Mouse (Mus musculus): ENCODE measurements around the gene Patl1. TPM values are rescaled to one million over a fixed set of nuclear protein-coding genes. Genes with fewer than 3 reads are reported as not detected.
"Not testable (repeated sequence)": the region's sequence is repeated elsewhere in the genome, so short reads cannot be mapped to it uniquely, and the experiment has no call there.

Patl1 gene
- polyA plus RNA-seq, 1 experiment from 2014 or later: 39.7 TPM

DNA sequence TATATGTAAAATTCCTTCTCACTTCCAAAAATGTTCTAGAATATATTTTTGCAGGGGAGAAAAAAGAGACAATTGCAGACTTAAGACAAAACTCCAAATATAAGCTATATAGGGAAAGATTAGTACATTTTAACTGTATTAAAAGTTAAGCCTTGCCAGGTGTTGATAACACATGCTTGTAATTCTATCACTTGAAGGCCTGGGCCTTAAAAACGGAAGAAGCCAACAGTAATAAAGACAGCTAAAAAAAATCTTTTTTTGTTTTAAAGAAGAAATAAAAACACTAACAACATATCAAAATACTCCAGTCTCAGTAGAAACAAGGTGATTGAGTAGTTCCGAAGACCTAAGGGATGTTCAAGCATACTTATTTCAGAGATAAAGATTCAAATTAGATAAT lies 14.2 kb downstream of the Patl1 start:
- no peak for ATAC-seq
- no peak for TF ChIP-seq CTCF (IDR thresholded peaks at IDR 0.05)
- no peaks in the 10 kb centered on the region for H3K27me3 ChIP-seq
- ChIA-PET POLR2A (interaction anchor here (1.2 kb wide), 1 partner anchor 11 kb away, joined by 3 read pairs; no protein-coding TSS in a partner anchor), CTCF (interaction anchor here (3.0 kb wide), 1 partner anchor 12 kb away, joined by 7 read pairs; no protein-coding TSS in a partner anchor)
- DNase-seq (ENCODE audit: low read depth, low spot score): no peak
- in situ Hi-C loops (cut with MboI; ENCODE audit: low pct_unique_long_range_greater_than_20kb): no loop called here

DNA sequence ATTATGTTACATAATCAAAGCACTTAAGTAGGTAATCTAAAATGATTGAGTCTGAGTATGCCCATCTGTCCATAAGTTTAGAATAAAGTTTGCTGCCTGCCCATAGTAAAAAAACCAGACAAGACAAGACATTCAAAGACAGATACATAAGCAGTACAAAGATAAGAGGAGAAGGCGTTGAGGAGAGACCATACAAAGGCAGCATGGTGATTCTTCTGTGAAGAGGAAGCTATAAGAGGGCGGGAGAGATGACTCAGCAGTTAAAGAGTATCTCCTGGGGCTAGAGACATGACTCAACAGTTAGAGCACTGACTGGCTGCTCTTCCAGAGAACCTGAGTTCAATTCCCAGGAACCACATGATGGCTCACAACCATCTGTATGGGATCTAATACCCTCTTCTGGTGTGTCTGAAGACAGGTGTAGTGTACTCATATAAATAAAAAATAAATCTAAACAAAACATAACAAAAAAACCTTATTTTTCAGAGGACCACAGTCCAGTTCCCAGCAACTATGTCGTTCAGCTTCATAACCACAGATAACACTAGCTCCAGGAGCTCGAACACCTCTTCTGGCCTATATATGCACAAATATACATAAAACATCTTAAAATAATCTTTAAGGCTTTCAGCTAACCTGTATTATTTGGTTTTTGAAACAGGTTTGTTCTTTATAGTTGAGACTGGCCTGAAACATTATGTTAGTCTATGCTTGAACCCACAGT lies 16.0 kb downstream of the Patl1 start:
- DNase-seq (ENCODE audit: low read depth, low spot score) (no peak), ATAC-seq (peak; percentile 60)
- ChIA-PET CTCF (interaction anchor here (0.8 to 1.3 kb wide), 5 partner anchors 8 to 152 kb away, joined by 3 to 6 read pairs (median 3); no protein-coding TSS in a partner anchor), POLR2A (no interaction called here)
- no peaks in the 10 kb centered on the region for H3K27me3 ChIP-seq
- in situ Hi-C loops (cut with MboI; ENCODE audit: low pct_unique_long_range_greater_than_20kb): no loop called here
- TF ChIP-seq CTCF (IDR thresholded peaks at IDR 0.05): no peak

DNA sequence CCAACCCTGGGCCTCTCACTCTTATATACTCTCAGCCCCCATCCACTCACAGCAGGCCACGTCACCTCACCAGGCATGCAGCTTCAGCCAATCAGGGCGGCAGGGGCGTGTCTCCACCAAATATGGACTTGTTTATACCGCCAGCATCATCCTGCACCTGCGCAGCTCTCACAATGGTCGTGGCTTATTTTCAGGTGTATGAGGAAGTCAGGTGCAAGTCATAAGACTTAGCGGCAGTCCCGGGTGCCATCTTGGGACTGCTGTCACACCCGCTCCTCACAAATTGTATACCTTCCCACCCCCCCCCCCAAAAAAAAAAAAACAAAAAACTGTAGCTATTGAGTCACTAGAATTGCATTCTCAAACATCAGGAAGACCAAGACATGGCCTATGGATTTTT lies 34.3 kb downstream of the Patl1 start:
- DNase-seq (ENCODE audit: low read depth, low spot score); ATAC-seq; in situ Hi-C loops (cut with MboI; ENCODE audit: low pct_unique_long_range_greater_than_20kb); H3K27me3 ChIP-seq: not testable (repeated sequence)
- CTCF ChIA-PET: interaction anchor here (0.9 to 1.1 kb wide), 4 partner anchors 14 to 28 kb away, joined by 3 to 4 read pairs (median 3); no protein-coding TSS in a partner anchor
- POLR2A ChIA-PET: interaction anchor here (0.9 kb wide), 1 partner anchor 11 kb away, joined by 3 read pairs; no protein-coding TSS in a partner anchor

DNA sequence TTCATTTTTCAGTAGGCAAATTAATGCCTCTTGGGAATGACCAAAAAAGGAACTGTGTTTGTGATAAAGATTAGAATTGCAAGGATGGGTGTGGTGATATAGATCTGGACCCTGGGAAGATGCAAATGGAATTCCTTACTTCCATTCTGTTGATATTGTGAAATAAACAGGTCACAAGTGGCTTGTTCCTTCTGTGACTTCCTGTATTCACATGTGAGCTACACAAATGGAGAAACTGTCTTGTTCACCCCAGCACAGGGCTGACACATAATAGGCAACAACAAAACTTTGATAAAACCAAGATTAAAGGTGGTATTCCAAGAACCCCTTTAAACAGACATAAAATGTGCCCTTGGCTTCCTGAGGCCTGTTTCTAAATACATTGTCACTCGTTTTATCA lies 37.7 kb downstream of the Patl1 start:
- ATAC-seq (no peak), DNase-seq (ENCODE audit: low read depth, low spot score) (no peak)
- no peak for TF ChIP-seq CTCF (IDR thresholded peaks at IDR 0.05)
- H3K27me3 ChIP-seq: no peaks in the 10 kb centered on the region
- POLR2A ChIA-PET: interaction anchor here (1.7 kb wide), 1 partner anchor 9 kb away, joined by 3 read pairs; no protein-coding TSS in a partner anchor
- in situ Hi-C loops (cut with MboI; ENCODE audit: low pct_unique_long_range_greater_than_20kb): no loop called here
- CTCF ChIA-PET: interaction anchor here (1.0 to 1.3 kb wide), 3 partner anchors 14 to 17 kb away, joined by 3 read pairs; no protein-coding TSS in a partner anchor

GRCm38 (mm10) chr19:11950747-11951146 lies 38.5 kb downstream of the Patl1 start:
- CTCF ChIA-PET: interaction anchor here (0.8 to 1.2 kb wide), 3 partner anchors 14 to 16 kb away, joined by 3 read pairs; partner anchors contain the start of gene Osbp
- no peak for TF ChIP-seq CTCF (IDR thresholded peaks at IDR 0.05)
- POLR2A ChIA-PET: interaction anchor here (1.7 kb wide), 1 partner anchor 9 kb away, joined by 3 read pairs; no protein-coding TSS in a partner anchor
- DNase-seq (ENCODE audit: low read depth, low spot score) (no peak), ATAC-seq (no peak)
- in situ Hi-C loops (cut with MboI; ENCODE audit: low pct_unique_long_range_greater_than_20kb): no loop called here
- no peaks in the 10 kb centered on the region for H3K27me3 ChIP-seq

GRCm38 (mm10) chr19:11954206-11954605 lies 42.0 kb downstream of the Patl1 start:
- POLR2A ChIA-PET: interaction anchor here (0.7 kb wide), 1 partner anchor 27 kb away, joined by 3 read pairs; no protein-coding TSS in a partner anchor
- DNase-seq (ENCODE audit: low read depth, low spot score): no peak
- ATAC-seq: no peak
- no peak for TF ChIP-seq CTCF (IDR thresholded peaks at IDR 0.05)
- in situ Hi-C loops (cut with MboI; ENCODE audit: low pct_unique_long_range_greater_than_20kb): no loop called here
- CTCF ChIA-PET: interaction anchor here (0.8 to 2.0 kb wide), 4 partner anchors 10 to 52 kb away, joined by 3 to 7 read pairs (median 4); no protein-coding TSS in a partner anchor
- H3K27me3 ChIP-seq: no peaks in the 10 kb centered on the region

DNA sequence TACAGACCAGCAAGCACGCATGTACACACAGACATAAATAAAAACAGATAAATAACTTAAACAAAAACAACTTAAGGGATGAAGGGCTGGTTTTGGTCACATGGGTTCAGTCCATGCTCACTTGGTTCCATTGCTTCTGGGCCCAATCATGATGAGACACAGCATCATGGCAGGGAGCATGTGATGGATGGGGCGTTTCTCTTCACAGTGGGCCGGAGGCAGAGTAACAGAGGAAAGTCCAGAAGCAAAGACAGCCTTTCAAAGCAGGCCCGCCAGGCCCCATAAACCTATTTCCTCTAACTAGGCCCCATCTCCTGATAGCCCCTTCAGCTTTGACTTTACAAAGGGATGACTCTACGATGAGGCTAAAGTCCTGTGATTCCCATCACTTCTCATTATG lies 44.4 kb downstream of the Patl1 start:
- ChIA-PET POLR2A (no interaction called here), CTCF (interaction anchor here (0.9 to 1.2 kb wide), 2 partner anchors 9 to 12 kb away, joined by 3 read pairs; no protein-coding TSS in a partner anchor)
- ATAC-seq: no peak
- no peaks in the 10 kb centered on the region for H3K27me3 ChIP-seq
- no peak for TF ChIP-seq CTCF (IDR thresholded peaks at IDR 0.05)
- in situ Hi-C loops (cut with MboI; ENCODE audit: low pct_unique_long_range_greater_than_20kb): no loop called here
- DNase-seq (ENCODE audit: low read depth, low spot score): no peak

- POLR2A ChIA-PET: no interaction called here
- no peaks in the 10 kb centered on the region for H3K27me3 ChIP-seq
- CTCF ChIA-PET: no interaction called here
- DNase-seq (ENCODE audit: low read depth, low spot score) (no peak), ATAC-seq (no peak)
- no peak for TF ChIP-seq CTCF (IDR thresholded peaks at IDR 0.05)
- in situ Hi-C loops (cut with MboI; ENCODE audit: low pct_unique_long_range_greater_than_20kb): no loop called here
These were observed 45.2 kb downstream of the Patl1 start for GRCm38 (mm10) chr19:11957396-11957795.

- ATAC-seq (no peak), DNase-seq (ENCODE audit: low read depth, low spot score) (no peak)
- POLR2A ChIA-PET: no interaction called here
- H3K27me3 ChIP-seq: no peaks in the 10 kb centered on the region
- in situ Hi-C loops (cut with MboI; ENCODE audit: low pct_unique_long_range_greater_than_20kb): no loop called here
- CTCF ChIA-PET: no interaction called here
- TF ChIP-seq CTCF (IDR thresholded peaks at IDR 0.05): no peak
These were observed 45.6 kb downstream of the Patl1 start for GRCm38 (mm10) chr19:11957846-11958245.

- TF ChIP-seq CTCF (IDR thresholded peaks at IDR 0.05): no peak
- DNase-seq (ENCODE audit: low read depth, low spot score): no peak
- no peak for ATAC-seq
- ChIA-PET CTCF (interaction anchor here (0.7 to 2.6 kb wide), 10 partner anchors 10 to 186 kb away, joined by 3 to 13 read pairs (median 3); no protein-coding TSS in a partner anchor), POLR2A (interaction anchor here (0.7 to 0.9 kb wide), 2 partner anchors 9 to 254 kb away, joined by 3 to 5 read pairs; no protein-coding TSS in a partner anchor)
- in situ Hi-C loops (cut with MboI; ENCODE audit: low pct_unique_long_range_greater_than_20kb): no loop called here
- H3K27me3 ChIP-seq: no peaks in the 10 kb centered on the region
These were observed 52.1 kb downstream of the Patl1 start for GRCm38 (mm10) chr19:11964266-11964665.
